Mouse (Mus musculus) ES-E14 (cell line): Measurements from ENCODE around the gene Ankrd28. TPM values are rescaled to one million over a fixed set of nuclear protein-coding genes. Genes with fewer than 3 reads are reported as not detected.

Source experiments
- DNase-seq: peaks from one replicate; pipeline ENCODE4 v3.0.0-alpha.2; 2013; ENCODE audit warnings: low read depth, low spot score
- H3K27ac ChIP-seq: 2 replicates; pipeline ENCODE4 v1.5.1; 2012; ENCODE audit warnings: low read depth, mild to moderate bottlenecking, low read length, moderate library complexity, mixed read lengths; ENCODE audit not compliant: poor library complexity, insufficient read depth, severe bottlenecking
- H3K36me3 ChIP-seq: 2 replicates; pipeline ENCODE4 v1.6.1; 2012; ENCODE audit warnings: mild to moderate bottlenecking, low read length, moderate library complexity, mixed read lengths; ENCODE audit not compliant: control insufficient read depth, poor library complexity, insufficient read depth, severe bottlenecking
- H3K4me1 ChIP-seq, 2 experiments: fragments of 150-350 bp in 1 of 2; sonication (generic) in 1 of 2; 2 replicates each; pipeline ENCODE4 v1.6.1; 2012; ENCODE audit warnings: low read length in 2 of 2, mild to moderate bottlenecking in 1 of 2, mixed read lengths in 1 of 2; ENCODE audit not compliant: control insufficient read depth in 2 of 2, insufficient read depth in 2 of 2, poor library complexity in 1 of 2
- H3K4me3 ChIP-seq, 2 experiments: fragments of 150-350 bp in 1 of 2; sonication (generic) in 1 of 2; 2 replicates each; pipeline ENCODE4 v1.5.1; 2012; ENCODE audit warnings: low read length in 2 of 2, low read depth in 1 of 2, mild to moderate bottlenecking in 1 of 2, mixed read lengths in 1 of 2; ENCODE audit not compliant: insufficient read depth in 1 of 2, poor library complexity in 1 of 2, severe bottlenecking in 1 of 2
- H3K9ac ChIP-seq: 2 replicates; pipeline ENCODE4 v1.6.1; 2012; ENCODE audit warnings: low read depth, mild to moderate bottlenecking, low read length, mixed read lengths; ENCODE audit not compliant: poor library complexity, insufficient read depth, severe bottlenecking
- H3K9me3 ChIP-seq: fragments of 150-350 bp; sonication (generic); 2 replicates; pipeline ENCODE4 v1.6.1; 2012; ENCODE audit warnings: low read depth, mild to moderate bottlenecking, low read length; ENCODE audit not compliant: control insufficient read depth, insufficient read depth
- CHD2 ChIP-seq: IDR thresholded peaks from 2 replicates; pipeline ENCODE4 v1.6.1; 2014; ENCODE audit warnings: mild to moderate bottlenecking, low read depth, low read length, inconsistent platforms
- HCFC1 ChIP-seq: IDR thresholded peaks from 2 replicates; pipeline ENCODE4 v1.6.1; 2012; ENCODE audit warnings: low read length, inconsistent platforms, borderline replicate concordance; ENCODE audit not compliant: insufficient read depth
- MAFK ChIP-seq: IDR thresholded peaks from 2 replicates; pipeline ENCODE4 v1.6.1; 2014; ENCODE audit warnings: mild to moderate bottlenecking, low read depth, low read length, inconsistent platforms; ENCODE audit not compliant: insufficient read depth
- ZC3H11A ChIP-seq: IDR thresholded peaks from 2 replicates; pipeline ENCODE4 v1.6.1; 2012; ENCODE audit warnings: low read depth, mild to moderate bottlenecking, inconsistent platforms, low read length, borderline replicate concordance
- ZNF384 ChIP-seq: IDR thresholded peaks from 2 replicates; pipeline ENCODE4 v1.6.1; 2012; ENCODE audit warnings: low read depth, low read length, inconsistent platforms
- in situ Hi-C, 2 experiments: fragments of 600-800 bp; cut with MboI; formaldehyde crosslinking; loops; one replicate each; pipeline ENCODE4 v1.15.1; 2025; ENCODE audit warnings: low sequenced_read_pairs in 2 of 2, inconsistent platforms in 1 of 2; ENCODE audit not compliant: unreplicated experiment in 2 of 2
- total RNA-seq: library from RNA; depleted of rRNA; stranded (reverse); fragments of 300-350 nt; gene quantifications from 2 replicates; pipeline ENCODE4 v1.2.3, GENCODE M21; 2012

Ankrd28 gene
- total RNA-seq, 1 experiment: 36.0 TPM

DNA sequence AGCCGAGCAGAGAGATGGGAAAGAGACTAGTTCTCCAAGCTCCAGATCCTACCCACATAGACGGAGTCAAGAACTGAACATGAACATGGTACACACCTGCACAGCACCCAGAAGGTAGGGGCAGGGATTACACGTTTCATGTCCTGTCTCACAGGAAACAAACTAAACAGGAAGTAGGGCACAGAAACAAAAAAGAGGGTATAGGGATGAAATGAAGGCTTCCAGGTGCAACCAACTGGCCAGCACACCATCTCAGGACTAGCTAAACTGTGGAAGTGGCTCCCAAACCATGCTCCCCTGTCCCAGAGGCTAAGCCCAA is 133.5 kb downstream of the Ankrd28 start:
- no peak for DNase-seq
- TF ChIP-seq ZC3H11A (no peak), ZNF384 (no peak), HCFC1 (no peak), CHD2 (no peak), MAFK (no peak)

DNA sequence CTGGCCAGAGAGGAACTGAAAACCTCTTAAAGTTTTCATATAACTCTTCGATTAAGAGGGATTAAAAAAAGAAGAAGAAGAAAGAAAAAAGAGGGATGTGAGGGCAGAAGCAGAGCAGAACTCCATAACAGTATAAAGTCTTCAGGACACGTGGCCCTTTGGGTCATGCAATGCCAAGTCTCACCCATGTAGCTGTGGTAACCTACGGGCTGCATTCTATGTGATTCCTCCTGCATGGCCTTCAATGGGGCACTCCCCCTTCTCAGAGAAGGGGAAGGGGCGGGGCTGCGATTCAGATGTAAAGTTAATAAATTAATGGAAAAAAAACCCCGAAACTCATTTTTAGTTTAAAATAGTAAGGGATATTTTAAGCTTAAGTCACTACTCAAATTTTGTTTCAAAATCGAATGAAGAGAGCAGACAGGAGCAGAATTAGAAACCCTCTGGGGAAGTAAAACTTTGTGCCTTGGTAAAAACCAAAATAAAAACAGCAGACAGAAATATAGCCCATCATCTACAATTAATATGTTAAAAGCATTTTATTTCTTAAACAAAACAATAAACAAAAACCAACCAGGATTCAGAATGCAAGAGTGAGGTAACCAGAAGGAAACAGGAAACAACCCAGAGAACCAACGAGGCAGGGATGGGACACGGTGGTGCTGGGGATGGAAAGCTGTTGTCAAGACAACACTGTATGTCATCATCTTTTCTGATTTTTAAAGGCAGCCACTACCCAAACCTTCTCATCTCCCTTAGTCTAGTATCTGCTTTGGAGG is 134.1 kb downstream of the Ankrd28 start:
- TF ChIP-seq ZC3H11A (no peak), ZNF384 (no peak), MAFK (no peak), CHD2 (no peak), HCFC1 (no peak)
- no peaks in the 10 kb centered on the region; the same call in 1 of the 2 replicates for H3K9me3 ChIP-seq
- H3K4me1 ChIP-seq: no peaks in the 10 kb centered on the region
- H3K4me3 ChIP-seq: no peak overlapping the region
- in situ Hi-C loops: no loop called here
- no peak overlapping the region for H3K9ac ChIP-seq
- no peak for DNase-seq
- H3K36me3 ChIP-seq: peaks cover 3% of the 10 kb centered on the region
- no peak overlapping the region for H3K27ac ChIP-seq

More for the DNA sequence above, 133.5 kb downstream of the Ankrd28 start:
- Histone ChIP-seq H3K4me1 (no peaks in the 10 kb centered on the region), H3K36me3 (peaks cover 8% of the 10 kb centered on the region), H3K4me3 (no peak overlapping the region), H3K27ac (no peak overlapping the region), H3K9ac (no peak overlapping the region), H3K9me3 (no peaks in the 10 kb centered on the region; the same call in 1 of the 2 replicates)
- in situ Hi-C loops: no loop called here

DNA sequence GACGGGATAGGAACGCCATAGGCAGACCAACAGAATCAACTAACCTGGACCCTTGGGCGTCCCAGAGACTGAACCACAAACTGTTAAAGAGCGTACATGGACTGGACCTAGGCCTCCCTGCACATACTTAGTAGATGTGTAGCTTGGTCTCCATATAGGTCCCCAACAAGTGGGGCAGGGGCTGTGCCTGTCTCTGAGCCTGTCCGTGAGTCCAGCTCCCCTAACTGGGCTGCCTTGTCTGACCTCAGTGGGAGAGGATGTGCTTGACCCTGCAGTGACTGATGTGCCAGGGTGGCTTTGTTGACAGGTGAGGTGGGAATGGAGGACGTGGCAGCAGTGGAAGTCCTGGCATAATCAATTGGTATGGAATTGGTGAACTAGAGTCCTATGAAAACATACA is 137.9 kb downstream of the Ankrd28 start:
- in situ Hi-C loops: no loop called here
- no peaks in the 10 kb centered on the region for H3K4me1 ChIP-seq
- DNase-seq: no peak
- H3K9ac ChIP-seq: no peak overlapping the region
- TF ChIP-seq MAFK (no peak), HCFC1 (no peak), CHD2 (no peak), ZNF384 (no peak), ZC3H11A (no peak)
- H3K27ac ChIP-seq: no peak overlapping the region
- no peaks in the 10 kb centered on the region for H3K9me3 ChIP-seq
- H3K4me3 ChIP-seq: no peak overlapping the region
- no peaks in the 10 kb centered on the region for H3K36me3 ChIP-seq

DNA sequence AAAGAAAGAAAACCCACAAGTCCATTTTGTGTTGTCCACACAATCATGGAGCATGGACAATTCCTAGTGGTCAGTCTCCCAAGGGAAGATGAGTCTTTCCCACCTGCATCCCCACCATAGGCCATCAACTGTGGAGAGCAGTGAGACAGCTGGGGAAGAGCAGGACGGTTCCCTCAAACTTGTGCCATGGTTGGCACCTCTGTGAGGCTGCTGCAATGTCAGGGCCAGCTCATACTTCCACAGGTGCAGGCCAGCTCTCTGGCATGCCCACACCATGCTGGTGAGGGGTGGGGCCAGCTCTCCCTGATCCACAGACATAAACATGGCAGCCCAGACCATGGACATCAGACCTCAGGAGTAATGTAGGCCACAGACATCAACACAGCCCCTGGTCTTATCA is 144.2 kb downstream of the Ankrd28 start:
- H3K27ac ChIP-seq: no peak overlapping the region
- no peaks in the 10 kb centered on the region for H3K9me3 ChIP-seq
- H3K4me3 ChIP-seq: no peak overlapping the region
- DNase-seq: no peak
- no peak overlapping the region for H3K9ac ChIP-seq
- H3K36me3 ChIP-seq: no peaks in the 10 kb centered on the region
- in situ Hi-C loops: no loop called here
- TF ChIP-seq HCFC1 (no peak), ZC3H11A (no peak), CHD2 (no peak), ZNF384 (no peak), MAFK (no peak)
- no peaks in the 10 kb centered on the region for H3K4me1 ChIP-seq
